Mouse (Mus musculus) spleen, postnatal 36 days (tissue): Measurements from ENCODE around the gene Ror1.

Experiments
- DNase-seq, 2 experiments: peaks; one replicate each; pipeline ENCODE4 v3.0.0; 2022; ENCODE audit warnings: low spot score in 2 of 2, mixed read lengths in 1 of 2

Ror1 gene

GRCm38 (mm10) chr4:100095685-100096595 is at the start of gene Ror1:
Gene Ror1 (plus strand): TSS chr4:100095791.
- DNase-seq, result peak; percentile 21 to 32

- DNase-seq, result no peak
These were observed 48.5 kb upstream of the Ror1 start for GRCm38 (mm10) chr4:100047066-100047465.

- DNase-seq, result no peak
These were observed 47.1 kb upstream of the Ror1 start for GRCm38 (mm10) chr4:100048351-100048950.

- no peak for DNase-seq
These were observed 43.8 kb upstream of the Ror1 start for GRCm38 (mm10) chr4:100051767-100052166.

- no peak for DNase-seq
These were observed 43.3 kb upstream of the Ror1 start for GRCm38 (mm10) chr4:100052258-100052657.

- DNase-seq, result no peak
These were observed 39.5 kb upstream of the Ror1 start for GRCm38 (mm10) chr4:100056046-100056445.

- DNase-seq, result no peak
These were observed 39.1 kb upstream of the Ror1 start for GRCm38 (mm10) chr4:100056446-100056845.

- no peak for DNase-seq
These were observed 38.2 kb upstream of the Ror1 start for GRCm38 (mm10) chr4:100057381-100057780.

- no peak for DNase-seq
These were observed 37.0 kb upstream of the Ror1 start for GRCm38 (mm10) chr4:100058631-100059030.

- no peak for DNase-seq
These were observed 35.8 kb upstream of the Ror1 start for GRCm38 (mm10) chr4:100059811-100060210.

GRCm38 (mm10) chr4:100061396-100062066 is 34.1 kb upstream of the Ror1 start:
- no peak for DNase-seq

- DNase-seq, result no peak
These were observed 29.9 kb upstream of the Ror1 start for GRCm38 (mm10) chr4:100065686-100066085.

GRCm38 (mm10) chr4:100070101-100070500 is 25.5 kb upstream of the Ror1 start:
- DNase-seq, result no peak

- no peak for DNase-seq
These were observed 1.1 kb downstream of the Ror1 start for GRCm38 (mm10) chr4:100096596-100097181.

- DNase-seq, result no peak
These were observed 1.9 kb downstream of the Ror1 start for GRCm38 (mm10) chr4:100097364-100097979.

GRCm38 (mm10) chr4:100101066-100101820 is 5.7 kb downstream of the Ror1 start:
- DNase-seq, result no peak

- DNase-seq, result no peak
These were observed 6.3 kb downstream of the Ror1 start for GRCm38 (mm10) chr4:100101844-100102243.

GRCm38 (mm10) chr4:100104241-100104640 is 8.7 kb downstream of the Ror1 start:
- DNase-seq, result no peak

GRCm38 (mm10) chr4:100107593-100107992 is 12.0 kb downstream of the Ror1 start:
- DNase-seq, result no peak

- no peak for DNase-seq
These were observed 13.0 kb downstream of the Ror1 start for GRCm38 (mm10) chr4:100108551-100108950.

- DNase-seq, result no peak
These were observed 18.6 kb downstream of the Ror1 start for GRCm38 (mm10) chr4:100114148-100114547.
